Mouse (Mus musculus) bone marrow, adult 2 months (tissue): Measurements from ENCODE around the gene Fam92a. TPM values are rescaled to one million over a fixed set of nuclear protein-coding genes. Genes with fewer than 3 reads are reported as not detected.
"Not testable (repeated sequence)": the region's sequence is repeated elsewhere in the genome, so short reads cannot be mapped to it uniquely, and the experiment has no call there.

Experiments used
- H3K27ac ChIP-seq: fragments of 200-500 bp; 2 replicates; pipeline ENCODE4 v1.5.1; 2012; ENCODE audit warnings: low read depth, mild to moderate bottlenecking, control low read depth, inconsistent platforms, low read length; ENCODE audit not compliant: control insufficient read depth, poor library complexity, insufficient read depth
- H3K4me1 ChIP-seq: fragments of 200-500 bp; 2 replicates; pipeline ENCODE4 v1.6.1; 2011; ENCODE audit warnings: low read length; ENCODE audit not compliant: control insufficient read depth, insufficient read depth
- H3K4me3 ChIP-seq: fragments of 200-500 bp; replicated peaks from 2 replicates; pipeline ENCODE3; 2011; ENCODE audit warnings: mild to moderate bottlenecking, low read depth, low read length, control low read depth; ENCODE audit not compliant: control insufficient read depth
- CTCF ChIP-seq: fragments of 200-500 bp; IDR thresholded peaks from 2 replicates; pipeline ENCODE4 v1.5.1; 2011; ENCODE audit warnings: low read length, control low read depth; ENCODE audit not compliant: control insufficient read depth, insufficient read depth
- POLR2A ChIP-seq: fragments of 200-500 bp; IDR thresholded peaks from 2 replicates; pipeline ENCODE4 v1.6.1; 2011; ENCODE audit warnings: low read depth, mild to moderate bottlenecking, control low read depth, low read length, borderline replicate concordance; ENCODE audit not compliant: control insufficient read depth
- WGBS: fragments of 180-500 bp; shearing (Covaris S2); methylation state at CpG from one replicate; pipeline ENCODE4 v1.1.7; 2018; 5-methylcytosine and 5-hydroxymethylcytosine counted together
- polyA plus RNA-seq: library from polyadenylated mRNA; stranded (reverse); fragments of >200 nt; gene quantifications from 2 replicates; pipeline ENCODE4 v1.2.4, GENCODE M21; 2011; ENCODE audit warnings: low replicate concordance; ENCODE audit not compliant: missing spikeins, insufficient read depth, insufficient read length

The Fam92a gene
- 7.6 and 8.2 TPM in 2 replicates for polyA plus RNA-seq

DNA sequence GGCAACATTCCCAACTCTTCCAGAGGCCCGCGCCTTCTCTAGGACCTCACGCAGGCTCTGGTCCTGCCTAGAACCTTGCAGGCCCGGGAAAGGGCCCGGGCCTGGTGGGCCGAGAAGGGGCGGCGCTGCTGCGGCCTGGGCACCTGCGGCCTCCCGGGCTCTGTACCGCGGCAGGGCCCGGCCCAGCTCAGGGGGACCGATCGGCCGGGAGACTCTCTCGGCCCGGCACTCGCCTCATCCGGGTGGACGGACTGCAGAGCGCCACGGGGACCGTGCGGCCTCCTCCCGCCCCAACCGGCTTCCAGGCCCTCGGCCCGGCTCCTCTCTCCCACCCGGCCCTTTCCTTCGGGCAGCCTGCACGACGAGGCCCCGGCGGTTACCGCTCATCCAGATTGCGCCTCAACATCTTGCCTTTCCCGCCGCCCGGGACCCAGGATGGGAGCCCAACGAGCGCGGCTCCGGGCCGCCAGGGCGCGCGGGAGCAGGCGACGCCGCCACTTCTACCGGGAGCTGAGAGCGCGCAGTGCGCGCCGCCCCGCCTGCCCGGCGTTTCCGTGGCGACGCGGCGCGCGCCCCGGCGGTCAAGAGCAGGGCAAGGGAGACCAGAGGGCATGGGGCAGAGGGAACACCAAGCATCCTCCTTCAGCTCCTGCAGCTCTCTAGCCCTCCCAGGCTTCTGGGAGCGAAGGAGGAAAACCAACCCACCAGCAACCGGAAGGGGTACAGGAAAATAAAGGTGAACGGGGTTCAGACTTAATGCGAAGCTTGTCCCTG is at the start of gene Fam92a:
Gene Fam92a, minus strand, starts transcription at position 698 of the 774 bp plus-strand sequence.
- Histone ChIP-seq H3K4me3 (peak within 1 kb of the TSS; percentile 62), H3K27ac (no peak within 1 kb of the TSS; the same call in 1 of the 2 replicates), H3K4me1 (no peaks in the 10 kb centered on the region)
- TF ChIP-seq POLR2A (no peak), CTCF (no peak)
- under 1% methylated on average over 74 of the region's 74 CpGs for WGBS

DNA sequence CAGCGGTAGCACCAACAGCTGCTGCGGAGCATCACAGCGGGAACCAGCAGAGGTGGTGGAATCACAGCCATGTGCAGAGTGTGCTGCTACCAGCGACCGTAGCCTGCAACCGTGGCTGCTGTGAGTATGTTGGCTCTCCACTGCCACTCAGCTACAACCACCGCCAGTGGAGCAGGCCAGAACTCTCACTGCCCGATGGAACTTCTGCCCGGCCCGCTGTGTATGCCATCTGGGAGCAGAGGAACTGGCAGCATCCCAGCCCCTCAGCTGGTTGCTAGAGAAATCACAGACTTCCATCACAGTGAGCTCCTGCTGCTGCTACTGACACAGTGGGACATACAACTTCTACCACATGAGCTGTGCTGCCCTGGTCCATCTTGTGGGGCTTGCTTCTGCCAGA is 7.2 kb upstream of the Fam92a start:
- WGBS, result 92% methylated on average over 10 of the region's 10 CpGs
- TF ChIP-seq POLR2A (no peak), CTCF (no peak)
- Histone ChIP-seq H3K4me3 (no peak overlapping the region), H3K4me1 (no peaks in the 10 kb centered on the region), H3K27ac (no peak overlapping the region)

DNA sequence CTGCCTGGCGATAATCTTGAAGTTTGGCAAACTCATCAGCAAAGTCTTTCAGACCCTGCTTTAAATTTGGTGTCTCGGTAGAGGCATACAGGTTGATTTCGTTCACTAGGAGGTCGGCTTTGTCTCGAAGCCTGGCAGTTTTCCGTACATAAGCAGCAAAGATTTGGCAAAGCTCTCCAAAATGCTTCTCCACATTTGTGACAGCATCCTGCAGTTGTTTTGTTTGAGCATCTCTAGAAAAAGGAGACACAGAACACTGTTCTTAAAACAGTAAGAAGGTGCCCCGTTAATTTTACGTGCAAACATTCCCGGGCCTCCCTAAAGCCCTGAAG is 863 bp downstream of the Fam92a start:
- 22% methylated on average over 9 of the region's 9 CpGs for WGBS
- TF ChIP-seq POLR2A, result no peak
- no peak for TF ChIP-seq CTCF
- Histone ChIP-seq H3K4me1 (no peaks in the 10 kb centered on the region), H3K4me3 (peak overlapping the region; percentile 62), H3K27ac (no peak overlapping the region)

DNA sequence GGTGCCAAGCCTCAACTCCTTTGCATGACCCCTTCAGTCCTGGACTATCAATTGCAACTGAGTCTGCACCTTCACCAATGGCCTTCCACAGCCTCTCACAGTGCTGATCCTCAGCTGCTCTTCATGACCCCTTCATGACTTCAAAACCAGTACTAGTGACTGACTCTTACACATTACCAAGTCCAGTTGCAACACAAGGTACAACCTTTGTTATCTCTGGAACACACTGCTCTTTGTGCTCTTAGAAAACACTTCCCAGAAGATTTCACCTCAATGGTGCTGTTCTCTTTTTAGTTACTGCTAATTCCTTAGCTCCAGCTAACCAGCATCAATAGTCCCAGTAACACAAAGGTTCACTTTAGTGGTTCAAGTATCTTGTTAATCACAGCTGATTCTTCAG is 24.2 kb downstream of the Fam92a start:
- H3K4me3 ChIP-seq, result no peak overlapping the region
- no peaks in the 10 kb centered on the region for H3K4me1 ChIP-seq
- TF ChIP-seq CTCF (no peak), POLR2A (no peak)
- H3K27ac ChIP-seq, result no peak overlapping the region

DNA sequence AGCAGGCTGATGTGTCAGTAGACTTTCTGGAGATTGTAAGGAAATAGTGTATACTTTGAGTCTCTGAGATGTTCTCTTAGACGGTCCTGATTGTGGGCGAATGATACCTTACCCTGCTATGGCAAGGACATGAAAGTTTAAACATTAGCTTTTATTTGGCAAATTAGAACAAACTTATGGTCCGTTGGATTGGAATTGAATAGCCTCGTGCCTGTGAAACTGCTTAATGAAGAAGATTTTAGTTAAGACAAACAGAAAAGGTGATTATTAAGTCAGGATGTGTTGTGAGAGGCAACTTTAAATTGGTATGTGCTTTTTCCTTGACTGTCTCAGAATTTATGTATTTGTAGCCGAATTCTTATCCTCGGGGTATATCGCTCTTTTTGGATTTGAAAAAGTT is 30.3 kb downstream of the Fam92a start:
- not testable (repeated sequence) for H3K27ac ChIP-seq, H3K4me3 ChIP-seq, H3K4me1 ChIP-seq
- 88% methylated on average over 7 of the region's 7 CpGs for WGBS

DNA sequence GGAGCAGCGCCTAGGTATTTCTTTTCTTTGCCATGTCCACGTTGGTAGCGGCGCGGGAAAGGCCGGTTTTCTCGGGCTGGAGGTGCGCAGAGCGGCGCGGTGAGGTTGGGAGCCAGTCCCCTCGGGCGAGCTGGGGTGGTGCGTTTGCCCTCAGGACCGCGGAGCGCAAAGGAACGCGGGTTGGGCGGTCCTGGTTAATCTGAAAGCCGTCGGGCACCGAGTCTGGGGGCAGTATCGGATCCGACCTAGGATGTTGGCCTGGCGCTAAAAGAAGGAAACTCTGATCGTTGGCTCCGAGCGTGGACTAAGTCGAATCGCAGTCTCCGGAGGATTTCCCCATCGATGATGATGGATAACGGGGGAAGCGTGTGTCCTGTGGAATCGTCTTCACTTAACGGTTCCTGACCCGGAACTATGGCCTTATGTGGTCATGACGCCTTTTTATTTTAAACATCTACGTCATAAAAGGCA is 31.2 kb downstream of the Fam92a start:
- not testable (repeated sequence) for H3K4me1 ChIP-seq, H3K4me3 ChIP-seq, H3K27ac ChIP-seq
- 12% methylated on average over 23 of the region's 40 CpGs for WGBS

DNA sequence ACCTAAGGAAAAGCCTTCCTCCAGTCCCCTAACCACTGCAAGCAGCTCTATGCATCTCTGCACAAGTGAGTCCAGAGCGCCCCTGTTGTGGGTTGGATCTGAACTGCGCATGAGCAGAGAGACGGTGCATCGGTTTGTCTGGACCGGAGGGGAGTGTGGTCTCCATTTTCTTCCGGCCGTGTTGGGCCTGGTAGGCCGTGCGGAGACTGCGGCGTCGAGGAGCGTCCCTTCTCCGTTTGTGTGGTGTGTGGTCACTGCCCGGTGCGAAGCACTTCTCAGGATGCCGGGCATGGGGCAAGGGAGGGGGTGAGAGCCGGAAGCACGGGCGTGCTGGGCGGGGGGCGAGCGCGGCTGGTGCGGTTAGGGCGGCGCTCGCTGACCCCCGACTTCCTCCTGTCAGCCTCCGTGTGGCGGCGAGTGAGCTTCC is 31.7 kb downstream of the Fam92a start, which contains the start of gene Rbm12b1:
Gene Rbm12b1, plus strand, starts transcription at position 124 of the 427 bp plus-strand sequence.
- WGBS, result 3% methylated on average over 18 of the region's 32 CpGs
- not testable (repeated sequence) for H3K27ac ChIP-seq, H3K4me1 ChIP-seq
- TF ChIP-seq POLR2A, result peak; percentile 19; the same call in 1 of the 2 replicates
- H3K4me3 ChIP-seq, result peak within 1 kb of the TSS; percentile 48

Other genes with a start within 250 kb of the Fam92a start
- not detected in 2 replicates for gene Gm10604, start 190.8 kb downstream of the Fam92a start, polyA plus RNA-seq
- 2.9 and 9.2 TPM in 2 replicates for gene Rbm12b2, start 82.6 kb downstream of the Fam92a start, polyA plus RNA-seq
- 2.9 and 4.0 TPM in 2 replicates for gene Rbm12b1, start 31.8 kb downstream of the Fam92a start, polyA plus RNA-seq